Mouse (Mus musculus): ENCODE data around the gene Hepacam.

Gene Hepacam

GRCm38 (mm10) chr9:37407850-37408502, 40.8 kb downstream of the Hepacam start:
- no peak for TF ChIP-seq GATA4 (IDR thresholded peaks at IDR 0.05; ENCODE audit: insufficient replicate concordance, low read length)

- no peak for TF ChIP-seq GATA4 (IDR thresholded peaks at IDR 0.05; ENCODE audit: insufficient replicate concordance, low read length)
These were observed 42.7 kb downstream of the Hepacam start for GRCm38 (mm10) chr9:37409698-37410445.

- TF ChIP-seq GATA4 (IDR thresholded peaks at IDR 0.05; ENCODE audit: insufficient replicate concordance, low read length), result no peak
These were observed 45.8 kb downstream of the Hepacam start for GRCm38 (mm10) chr9:37412989-37413388.

- no peak for TF ChIP-seq GATA4 (IDR thresholded peaks at IDR 0.05; ENCODE audit: insufficient replicate concordance, low read length)
These were observed 47.5 kb downstream of the Hepacam start for GRCm38 (mm10) chr9:37414666-37415065.

GRCm38 (mm10) chr9:37418791-37419190, 51.6 kb downstream of the Hepacam start:
- TF ChIP-seq GATA4 (IDR thresholded peaks at IDR 0.05; ENCODE audit: insufficient replicate concordance, low read length), result no peak

- no peak for TF ChIP-seq GATA4 (IDR thresholded peaks at IDR 0.05; ENCODE audit: insufficient replicate concordance, low read length)
These were observed 53.5 kb downstream of the Hepacam start for GRCm38 (mm10) chr9:37420676-37421075.

GRCm38 (mm10) chr9:37421239-37421638, 54.1 kb downstream of the Hepacam start:
- no peak for TF ChIP-seq GATA4 (IDR thresholded peaks at IDR 0.05; ENCODE audit: insufficient replicate concordance, low read length)

- no peak for TF ChIP-seq GATA4 (IDR thresholded peaks at IDR 0.05; ENCODE audit: insufficient replicate concordance, low read length)
These were observed 62.2 kb downstream of the Hepacam start for GRCm38 (mm10) chr9:37429326-37429725.

GRCm38 (mm10) chr9:37430582-37430981, 63.4 kb downstream of the Hepacam start:
- TF ChIP-seq GATA4 (IDR thresholded peaks at IDR 0.05; ENCODE audit: insufficient replicate concordance, low read length), result no peak

GRCm38 (mm10) chr9:37432026-37432666, 65.0 kb downstream of the Hepacam start:
- TF ChIP-seq GATA4 (IDR thresholded peaks at IDR 0.05; ENCODE audit: insufficient replicate concordance, low read length), result no peak

- no peak for TF ChIP-seq GATA4 (IDR thresholded peaks at IDR 0.05; ENCODE audit: insufficient replicate concordance, low read length)
These were observed 65.7 kb downstream of the Hepacam start, which contains the start of gene Robo3 for GRCm38 (mm10) chr9:37432720-37433421. Gene Robo3, minus strand, starts transcription at chr9:37433246.

GRCm38 (mm10) chr9:37433823-37434560, 66.8 kb downstream of the Hepacam start:
- no peak for TF ChIP-seq GATA4 (IDR thresholded peaks at IDR 0.05; ENCODE audit: insufficient replicate concordance, low read length)

- TF ChIP-seq GATA4 (IDR thresholded peaks at IDR 0.05; ENCODE audit: insufficient replicate concordance, low read length), result no peak
These were observed 67.8 kb downstream of the Hepacam start for GRCm38 (mm10) chr9:37434932-37435331.

- no peak for TF ChIP-seq GATA4 (IDR thresholded peaks at IDR 0.05; ENCODE audit: insufficient replicate concordance, low read length)
These were observed 68.5 kb downstream of the Hepacam start for GRCm38 (mm10) chr9:37435616-37436015.
